Mouse (Mus musculus): ENCODE measurements around the gene Ccdc172. TPM values are rescaled to one million over a fixed set of nuclear protein-coding genes. Genes with fewer than 3 reads are reported as not detected.

Ccdc172 gene
- total RNA-seq (2023; ENCODE audit: inconsistent age) = not detected in 4 replicates

GRCm38 (mm10) chr19:58511818-58512217 lies at the start of gene Ccdc172:
Gene Ccdc172, plus strand, starts transcription at chr19:58511993.

Other genes starting within 250 kb of the Ccdc172 start
- gene Gfra1, start 56.1 kb upstream of the Ccdc172 start, total RNA-seq (2023; ENCODE audit: inconsistent age) = 0.66 to 2.8 TPM (median 1.3 TPM) in 4 replicates
- 0.57 to 3.5 TPM (median 3.0 TPM) in 3 of 4 replicates, not detected in the other for gene Pnlip, start 140.5 kb downstream of the Ccdc172 start, total RNA-seq (2023; ENCODE audit: inconsistent age)
- 0.72 to 1.9 TPM in 2 of 4 replicates, not detected in the others for gene Pnliprp1, start 216.9 kb downstream of the Ccdc172 start, total RNA-seq (2023; ENCODE audit: inconsistent age)
- gene Pnliprp2, start 247.7 kb downstream of the Ccdc172 start, total RNA-seq (2023; ENCODE audit: inconsistent age) = not detected in 4 replicates

Data from B cell, adult (primary cell).